8 mouse cellular contexts compared by ENCODE assay signal in genomic region chr7:127206606-127207005, GRCm38 (mm10). TPM values are rescaled to one million over a fixed set of nuclear protein-coding genes. Genes with fewer than 3 reads are reported as not detected.
DNase-seq lines count a peak whose midpoint lies in the region; ATAC-seq lines count a peak whose summit lies in the region.

No protein-coding gene starts in this region.

- no peaks in the 10 kb centered on the region for H3K9me3 ChIP-seq in heart, embryonic 10.5 days
- no peaks in the 10 kb centered on the region for H3K9me3 ChIP-seq in hindbrain, embryonic 16.5 days (ENCODE audit: control insufficient read depth, low read length)
- 0 out of 2 replicates have a peak, but pooled peaks cover 2% of the 10 kb centered on the region for H3K9me3 ChIP-seq in midbrain, embryonic 13.5 days

- H3K9ac ChIP-seq in hindbrain, embryonic 16.5 days (ENCODE audit: low read depth, low read length) = peak overlapping the region; percentile 94
- peak overlapping the region; percentile 98 for H3K9ac ChIP-seq in midbrain, embryonic 13.5 days (replicated peaks)

- peak overlapping the region; percentile 99 for H3K4me2 ChIP-seq in hindbrain, embryonic 16.5 days (ENCODE audit: low read length)
- peak overlapping the region; percentile 99 for H3K4me2 ChIP-seq in midbrain, embryonic 13.5 days (replicated peaks)

- peaks cover 36% of the 10 kb centered on the region for H3K4me1 ChIP-seq in heart, embryonic 10.5 days
- peaks cover 25% of the 10 kb centered on the region for H3K4me1 ChIP-seq in hindbrain, embryonic 16.5 days (ENCODE audit: control insufficient read depth, insufficient read depth, low read depth, low read length)
- H3K4me1 ChIP-seq in midbrain, embryonic 13.5 days (replicated peaks) = peaks cover 41% of the 10 kb centered on the region

- ATAC-seq in hindbrain, embryonic 16.5 days = no peak
- ATAC-seq in midbrain, embryonic 13.5 days = no peak
- no peak for ATAC-seq in megakaryocyte-erythroid progenitor cell, adult 5-6 weeks (replicated peaks; ENCODE audit: low FRiP score, low TSS enrichment, poor library complexity, severe bottlenecking)

- DNase-seq in heart, embryonic 10.5 days (ENCODE audit: low spot score) = no peak
- no peak for DNase-seq in heart, postnatal 4 days
- peak; percentile 30 for DNase-seq in brain, adult 2 months (ENCODE audit: low read depth, low spot score)
- no peak for DNase-seq in embryo, embryonic 10.5 days (ENCODE audit: low spot score)
- no peak for DNase-seq in adrenal gland, postnatal 14 days

- peaks cover 36% of the 10 kb centered on the region for H3K36me3 ChIP-seq in heart, embryonic 10.5 days
- H3K36me3 ChIP-seq in hindbrain, embryonic 16.5 days (ENCODE audit: control insufficient read depth, insufficient read depth, low read length) = peaks cover 9% of the 10 kb centered on the region
- H3K36me3 ChIP-seq in midbrain, embryonic 13.5 days = peaks cover 24% of the 10 kb centered on the region

- no peaks in the 10 kb centered on the region for H3K27me3 ChIP-seq in heart, embryonic 10.5 days (ENCODE audit: insufficient read depth, poor library complexity, severe bottlenecking)
- no peaks in the 10 kb centered on the region for H3K27me3 ChIP-seq in hindbrain, embryonic 16.5 days (replicated peaks; ENCODE audit: control insufficient read depth, insufficient read depth, low read length)
- no peaks in the 10 kb centered on the region for H3K27me3 ChIP-seq in midbrain, embryonic 13.5 days

- peak overlapping the region; percentile 75 for H3K4me3 ChIP-seq in heart, embryonic 10.5 days
- peak overlapping the region; percentile 97 for H3K4me3 ChIP-seq in hindbrain, embryonic 16.5 days (ENCODE audit: low read length)
- H3K4me3 ChIP-seq in midbrain, embryonic 13.5 days (replicated peaks) = peak overlapping the region; percentile 93

- H3K27ac ChIP-seq in heart, embryonic 10.5 days = peak overlapping the region; percentile 97
- no peak overlapping the region for H3K27ac ChIP-seq in hindbrain, embryonic 16.5 days (ENCODE audit: low read depth, low read length)
- no peak overlapping the region for H3K27ac ChIP-seq in midbrain, embryonic 13.5 days

- 57% methylated on average over 2 of the region's 2 CpGs for WGBS in heart, embryonic 10.5 days
- WGBS in hindbrain, embryonic 16.5 days = 57% methylated on average over 2 of the region's 2 CpGs
- 71% methylated on average over 2 of the region's 2 CpGs for WGBS in midbrain, embryonic 13.5 days

RNA-seq across cellular contexts. Expression of gene Tbc1d10b, which starts 1.7 kb away (rescaled TPM):
- 26.4 and 28.3 TPM in 2 replicates for polyA plus RNA-seq in heart, embryonic 10.5 days (2016; fragmentation: Nextera tagmentation; extraction: Ambion mirVana)
- 10 to 100 TPM; 41.0 to 42.5 TPM for total RNA-seq in heart, postnatal 4 days (2021)
- polyA plus RNA-seq in hindbrain, embryonic 16.5 days (2015; fragmentation: Nextera tagmentation; extraction: Ambion mirVana) = 27.0 and 29.1 TPM in 2 replicates
- 30.0 and 30.7 TPM in 2 replicates for polyA plus RNA-seq in midbrain, embryonic 13.5 days (2015; fragmentation: Nextera tagmentation; extraction: Ambion mirVana)
- 38.9 and 45.6 TPM in 2 replicates for total RNA-seq in adrenal gland, postnatal 14 days (2021)
- total RNA-seq in megakaryocyte-erythroid progenitor cell, adult 5-6 weeks (2014; fragmentation: Nextera tagmentation) = 25.5 and 35.8 TPM in 2 replicates
- total RNA-seq in megakaryocyte-erythroid progenitor cell, adult 5-6 weeks (2017) = 23.9 and 41.0 TPM in 2 replicates

RNA-seq across cellular contexts. Expression of gene Mylpf, which starts 2.1 kb away (rescaled TPM):
- 40.4 and 51.1 TPM in 2 replicates for polyA plus RNA-seq in heart, embryonic 10.5 days (2016; fragmentation: Nextera tagmentation; extraction: Ambion mirVana)
- total RNA-seq in heart, postnatal 4 days (2021) = 10 to 100 TPM in 1 of 2 experiments, 1 to 10 TPM in 1; 3.1 to 33.0 TPM
- 3.5 and 47.0 TPM in 2 replicates for polyA plus RNA-seq in hindbrain, embryonic 16.5 days (2015; fragmentation: Nextera tagmentation; extraction: Ambion mirVana)
- polyA plus RNA-seq in midbrain, embryonic 13.5 days (2015; fragmentation: Nextera tagmentation; extraction: Ambion mirVana) = 8.5 and 9.0 TPM in 2 replicates
- 4.3 and 4.9 TPM in 2 replicates for total RNA-seq in adrenal gland, postnatal 14 days (2021)
- total RNA-seq in megakaryocyte-erythroid progenitor cell, adult 5-6 weeks (2014; fragmentation: Nextera tagmentation) = 36.1 and 48.6 TPM in 2 replicates
- 22.2 and 30.8 TPM in 2 replicates for total RNA-seq in megakaryocyte-erythroid progenitor cell, adult 5-6 weeks (2017)

RNA-seq across cellular contexts. Expression of gene Cd2bp2, which starts 10.8 kb away (rescaled TPM):
- polyA plus RNA-seq in heart, embryonic 10.5 days (2016; fragmentation: Nextera tagmentation; extraction: Ambion mirVana) = 49.1 and 61.0 TPM in 2 replicates
- total RNA-seq in heart, postnatal 4 days (2021) = 10 to 100 TPM; 57.3 to 57.7 TPM
- 70.4 and 72.7 TPM in 2 replicates for polyA plus RNA-seq in hindbrain, embryonic 16.5 days (2015; fragmentation: Nextera tagmentation; extraction: Ambion mirVana)
- polyA plus RNA-seq in midbrain, embryonic 13.5 days (2015; fragmentation: Nextera tagmentation; extraction: Ambion mirVana) = 90.8 and 96.1 TPM in 2 replicates
- 50.9 and 55.4 TPM in 2 replicates for total RNA-seq in adrenal gland, postnatal 14 days (2021)
- 49.6 and 54.8 TPM in 2 replicates for total RNA-seq in megakaryocyte-erythroid progenitor cell, adult 5-6 weeks (2014; fragmentation: Nextera tagmentation)
- total RNA-seq in megakaryocyte-erythroid progenitor cell, adult 5-6 weeks (2017) = 51.8 and 63.3 TPM in 2 replicates

RNA-seq across cellular contexts. Expression of gene Zfp553, which starts 26.3 kb away (rescaled TPM):
- 30.5 and 42.9 TPM in 2 replicates for polyA plus RNA-seq in heart, embryonic 10.5 days (2016; fragmentation: Nextera tagmentation; extraction: Ambion mirVana)
- total RNA-seq in heart, postnatal 4 days (2021) = 10 to 100 TPM in 1 of 2 experiments, 1 to 10 TPM in 1; 9.2 to 10.8 TPM
- 42.7 and 49.1 TPM in 2 replicates for polyA plus RNA-seq in hindbrain, embryonic 16.5 days (2015; fragmentation: Nextera tagmentation; extraction: Ambion mirVana)
- polyA plus RNA-seq in midbrain, embryonic 13.5 days (2015; fragmentation: Nextera tagmentation; extraction: Ambion mirVana) = 69.3 and 75.4 TPM in 2 replicates
- total RNA-seq in adrenal gland, postnatal 14 days (2021) = 10.0 and 13.8 TPM in 2 replicates
- total RNA-seq in megakaryocyte-erythroid progenitor cell, adult 5-6 weeks (2014; fragmentation: Nextera tagmentation) = 17.0 and 18.3 TPM in 2 replicates
- 22.7 and 31.7 TPM in 2 replicates for total RNA-seq in megakaryocyte-erythroid progenitor cell, adult 5-6 weeks (2017)

RNA-seq across cellular contexts. Expression of gene Sept1, which starts 26.3 kb away (rescaled TPM):
- 21.2 and 25.4 TPM in 2 replicates for polyA plus RNA-seq in heart, embryonic 10.5 days (2016; fragmentation: Nextera tagmentation; extraction: Ambion mirVana)
- 10 to 100 TPM; 11.2 to 12.1 TPM for total RNA-seq in heart, postnatal 4 days (2021)
- 12.1 and 12.3 TPM in 2 replicates for polyA plus RNA-seq in hindbrain, embryonic 16.5 days (2015; fragmentation: Nextera tagmentation; extraction: Ambion mirVana)
- 27.1 and 28.3 TPM in 2 replicates for polyA plus RNA-seq in midbrain, embryonic 13.5 days (2015; fragmentation: Nextera tagmentation; extraction: Ambion mirVana)
- total RNA-seq in adrenal gland, postnatal 14 days (2021) = 11.2 and 35.8 TPM in 2 replicates
- 41.3 and 47.7 TPM in 2 replicates for total RNA-seq in megakaryocyte-erythroid progenitor cell, adult 5-6 weeks (2014; fragmentation: Nextera tagmentation)
- total RNA-seq in megakaryocyte-erythroid progenitor cell, adult 5-6 weeks (2017) = 24.8 and 25.5 TPM in 2 replicates
